Mouse (Mus musculus): ENCODE data around the gene Gemin2.
A peak's percentile ranks its signal among the peaks of the same experiment; 100 is the strongest.
"Not testable (repeated sequence)": the region's sequence is repeated elsewhere in the genome, so short reads cannot be mapped to it uniquely, and the experiment has no call there.

The Gemin2 gene

GRCm38 (mm10) chr12:59013234-59013633 lies at the start of gene Gemin2:
Gemin2 (plus strand) TSS chr12:59013393.
- DNase-seq (ENCODE audit: low spot score), result peak; percentile 73

- no peak for DNase-seq (ENCODE audit: low spot score)
Measured at GRCm38 (mm10) chr12:58964583-58964982, 48.6 kb upstream of the Gemin2 start.

- no peak for DNase-seq (ENCODE audit: low spot score)
Measured at GRCm38 (mm10) chr12:58976966-58977365, 36.2 kb upstream of the Gemin2 start.

GRCm38 (mm10) chr12:58981178-58981661 lies 32.0 kb upstream of the Gemin2 start:
- DNase-seq (ENCODE audit: low spot score), result not testable (repeated sequence)

GRCm38 (mm10) chr12:58985766-58986165 lies 27.4 kb upstream of the Gemin2 start:
- no peak for DNase-seq (ENCODE audit: low spot score)

- no peak for DNase-seq (ENCODE audit: low spot score)
Measured at GRCm38 (mm10) chr12:59010482-59010881, 2.7 kb upstream of the Gemin2 start.

GRCm38 (mm10) chr12:59011275-59011843 lies 1.8 kb upstream of the Gemin2 start:
- no peak for DNase-seq (ENCODE audit: low spot score)

GRCm38 (mm10) chr12:59011844-59012709 lies 1.1 kb upstream of the Gemin2 start, which contains the start of gene Sec23a:
Sec23a (minus strand) TSS chr12:59012017.
- peak; percentile 94 for DNase-seq (ENCODE audit: low spot score)

GRCm38 (mm10) chr12:59012710-59013091 lies 492 bp upstream of the Gemin2 start:
- no peak for DNase-seq (ENCODE audit: low spot score)

GRCm38 (mm10) chr12:59017970-59018369 lies 4.8 kb downstream of the Gemin2 start:
- no peak for DNase-seq (ENCODE audit: low spot score)

GRCm38 (mm10) chr12:59019891-59020290 lies 6.7 kb downstream of the Gemin2 start:
- no peak for DNase-seq (ENCODE audit: low spot score)

- DNase-seq (ENCODE audit: low spot score), result no peak
Measured at GRCm38 (mm10) chr12:59021306-59021705, 8.1 kb downstream of the Gemin2 start.

- DNase-seq (ENCODE audit: low spot score), result no peak
Measured at GRCm38 (mm10) chr12:59032101-59032500, 18.9 kb downstream of the Gemin2 start.

- DNase-seq (ENCODE audit: low spot score), result no peak
Measured at GRCm38 (mm10) chr12:59039162-59039970, 26.2 kb downstream of the Gemin2 start.

GRCm38 (mm10) chr12:59039971-59040844 lies 27.0 kb downstream of the Gemin2 start:
- DNase-seq (ENCODE audit: low spot score), result no peak

- no peak for DNase-seq (ENCODE audit: low spot score)
Measured at GRCm38 (mm10) chr12:59040851-59041250, 27.7 kb downstream of the Gemin2 start.

- no peak for DNase-seq (ENCODE audit: low spot score)
Measured at GRCm38 (mm10) chr12:59052470-59052869, 39.3 kb downstream of the Gemin2 start.

GRCm38 (mm10) chr12:59053166-59053565 lies 40.0 kb downstream of the Gemin2 start:
- no peak for DNase-seq (ENCODE audit: low spot score)

- no peak for DNase-seq (ENCODE audit: low spot score)
Measured at GRCm38 (mm10) chr12:59053976-59054375, 40.8 kb downstream of the Gemin2 start.

GRCm38 (mm10) chr12:59055196-59055850 lies 42.1 kb downstream of the Gemin2 start:
- DNase-seq (ENCODE audit: low spot score), result no peak

- DNase-seq (ENCODE audit: low spot score), result no peak
Measured at GRCm38 (mm10) chr12:59056222-59056621, 43.0 kb downstream of the Gemin2 start.

All from layer of hippocampus, adult 9-10 months (tissue).